Mouse (Mus musculus) thymus, postnatal 10 days (tissue): Measurements from ENCODE around the gene Cend1.

Experiments used
- DNase-seq, 2 experiments: peaks; one replicate each; pipeline ENCODE4 v3.0.0; 2021; ENCODE audit warnings: low spot score in 2 of 2

Gene Cend1

DNA sequence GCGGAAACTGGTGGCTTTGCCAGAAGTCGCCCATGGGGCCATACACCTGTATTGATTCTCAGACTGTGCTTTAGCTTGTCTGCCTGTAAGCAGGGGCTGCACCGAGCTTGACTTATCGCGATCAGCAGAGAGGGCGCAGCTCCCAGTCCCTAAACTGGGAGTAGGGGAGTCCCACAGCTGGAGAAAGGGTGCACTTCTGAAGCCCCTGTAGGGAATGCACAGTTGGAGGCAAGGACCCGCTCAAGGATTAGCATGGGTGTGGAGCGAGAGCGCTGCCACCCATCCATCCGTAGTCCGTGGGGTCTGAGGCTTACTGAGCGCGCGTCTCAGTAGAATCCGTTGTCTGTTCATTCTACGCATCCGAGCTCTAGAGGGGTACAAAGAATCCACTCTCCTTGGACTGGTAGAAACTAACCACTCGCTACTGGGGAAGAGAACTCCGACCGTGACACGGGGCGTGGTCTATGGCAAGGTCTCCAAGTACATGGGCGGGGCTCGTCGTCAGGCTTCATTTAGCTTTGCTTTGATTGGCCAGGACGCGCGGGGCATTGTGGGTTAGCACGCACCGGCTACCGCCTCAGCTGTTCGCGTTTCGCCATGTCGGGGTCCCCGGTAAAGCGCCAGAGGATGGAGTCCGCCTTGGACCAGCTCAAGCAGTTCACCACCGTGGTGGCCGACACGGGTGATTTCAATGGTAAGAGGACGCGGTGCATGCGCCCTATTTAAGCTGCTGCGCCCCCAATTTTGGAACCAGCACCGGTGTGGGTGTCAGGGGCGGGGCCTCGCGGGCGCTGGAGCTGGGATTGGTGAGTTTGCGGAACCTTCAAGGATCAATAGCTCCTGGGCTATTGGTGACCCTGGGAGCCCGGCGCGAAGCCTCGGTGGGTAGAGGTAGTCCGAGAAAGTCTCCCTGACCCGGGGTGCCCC lies 37.4 kb downstream of the Cend1 start, which contains the start of gene Taldo1:
Gene Taldo1 (plus strand): TSS at position 575 of the 927 bp plus-strand sequence.
- peak; percentile 93 to 95 for DNase-seq

- DNase-seq = no peak
Measured at GRCm38 (mm10) chr7:141390326-141391259, 38.7 kb downstream of the Cend1 start.

DNA sequence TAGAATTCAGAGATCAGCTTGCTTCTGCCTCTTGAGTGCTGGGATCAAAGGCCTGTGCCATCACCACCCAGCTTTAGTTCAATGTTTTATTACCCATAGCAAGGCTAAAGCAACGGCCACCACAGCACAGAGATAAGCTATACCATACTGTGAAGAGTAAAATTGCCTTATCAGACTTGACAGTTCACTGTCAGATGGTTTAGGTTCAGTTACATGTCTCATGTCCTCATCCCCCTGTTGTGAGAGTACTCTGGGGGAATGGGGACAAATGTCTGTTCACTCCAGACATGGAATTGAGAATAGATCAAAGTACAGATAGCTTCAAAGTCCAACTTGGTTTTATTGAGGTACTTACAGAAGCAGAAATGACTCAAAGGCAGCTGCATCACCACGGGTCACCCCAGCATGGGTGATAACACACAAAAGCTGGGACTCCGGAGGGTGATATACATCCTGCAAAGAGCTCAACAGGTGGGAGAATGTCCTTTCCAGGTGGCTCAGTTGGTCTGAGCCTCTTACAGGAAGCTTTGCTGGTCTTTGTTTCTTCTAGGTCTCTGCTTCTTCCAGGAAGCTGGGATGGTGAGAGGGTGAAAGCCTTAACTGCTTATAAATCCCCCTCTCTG lies 40.7 kb downstream of the Cend1 start:
- no peak for DNase-seq

GRCm38 (mm10) chr7:141387807-141388486 lies 41.3 kb downstream of the Cend1 start:
- DNase-seq = no peak

DNA sequence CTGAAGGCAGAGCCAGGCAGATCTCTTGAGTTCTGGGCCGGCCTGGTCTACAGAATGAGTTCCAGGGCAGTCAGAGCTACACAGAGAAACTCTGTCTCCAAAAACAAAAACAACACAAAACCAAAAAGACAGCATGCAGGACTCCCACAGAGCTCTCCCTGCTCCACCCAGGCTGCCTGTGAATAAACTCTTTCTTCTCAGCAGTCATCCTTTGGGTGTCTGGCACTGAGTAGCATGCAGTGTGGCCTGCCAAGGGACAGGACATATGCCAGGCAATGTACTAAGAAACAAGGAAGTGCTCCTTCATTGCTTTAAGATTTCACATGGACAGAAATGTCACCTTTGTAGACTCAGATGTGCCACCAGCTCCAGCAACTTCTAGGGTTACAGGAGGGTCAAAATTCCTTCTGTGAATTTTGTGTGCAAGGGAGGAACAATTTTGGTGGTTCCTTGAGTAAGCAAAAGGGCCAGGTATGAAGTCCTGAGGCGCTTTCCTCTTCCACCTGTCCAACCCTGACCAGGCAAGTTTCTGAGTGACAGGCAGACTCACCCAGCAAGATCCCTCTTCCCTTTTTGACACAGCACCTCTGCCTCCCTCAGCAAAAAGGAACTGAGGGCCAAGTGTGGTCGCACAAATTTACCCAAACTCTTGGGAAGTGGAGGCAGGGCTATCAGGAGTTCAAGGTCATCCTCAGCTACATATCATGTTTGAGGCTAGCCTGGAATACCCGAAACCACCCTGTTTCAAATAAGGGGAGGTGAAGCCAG lies 48.0 kb downstream of the Cend1 start:
- DNase-seq = no peak

DNA sequence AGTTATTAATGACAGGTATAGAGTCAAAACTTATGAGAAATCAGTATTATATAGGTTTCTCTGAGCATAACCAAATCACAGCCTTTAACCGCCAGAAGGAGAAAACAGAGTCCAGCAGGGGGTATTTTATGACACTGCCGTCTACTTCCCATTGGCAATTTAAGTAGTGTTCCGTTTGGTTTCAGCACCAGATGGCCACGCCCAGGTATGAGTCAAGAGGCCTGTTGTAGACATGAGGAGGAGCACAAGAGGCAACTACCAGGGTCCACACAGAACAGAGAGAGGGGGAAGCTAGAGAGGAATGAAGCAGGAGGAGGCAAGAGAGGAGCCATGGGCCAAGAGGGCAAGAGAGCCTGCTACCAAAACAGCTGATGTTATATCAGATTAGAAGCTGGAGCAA lies 49.7 kb downstream of the Cend1 start:
- no peak for DNase-seq
